Mouse (Mus musculus) cortical plate, adult 2 months (tissue): ENCODE results near the gene Gltp.

Experiments
- CTCF ChIP-seq: fragments of 200-500 bp; IDR thresholded peaks from 2 replicates; pipeline ENCODE4 v1.5.1; 2011; ENCODE audit warnings: mild to moderate bottlenecking, control low read depth, low read length; ENCODE audit not compliant: insufficient read depth; ENCODE audit errors: extremely low read depth
- POLR2A ChIP-seq: fragments of 200-500 bp; IDR thresholded peaks from 2 replicates; pipeline ENCODE4 v1.6.1; 2011; ENCODE audit warnings: mild to moderate bottlenecking, low read length, control low read depth; ENCODE audit not compliant: insufficient read depth; ENCODE audit errors: extremely low read depth

GRCm38 (mm10) chr5:114708491-114708890, 17.7 kb upstream of the Gltp start:
- TF ChIP-seq CTCF (no peak), POLR2A (no peak)
